Mouse (Mus musculus) embryonic fibroblast, embryonic 13.5 days (primary cell): ENCODE data around the gene Ralgps1.

ENCODE experiments used
- CTCF ChIP-seq: IDR thresholded peaks from 2 replicates; pipeline ENCODE4 v1.5.1; 2011; ENCODE audit warnings: mild to moderate bottlenecking, control low read depth, low read length, moderate library complexity, borderline replicate concordance; ENCODE audit not compliant: insufficient read depth
- POLR2A ChIP-seq: IDR thresholded peaks from 2 replicates; pipeline ENCODE4 v1.6.1; 2011; ENCODE audit warnings: low read depth, mild to moderate bottlenecking, control low read depth, low read length, moderate library complexity

GRCm38 (mm10) chr2:33178243-33178932, 192.9 kb downstream of the Ralgps1 start:
- TF ChIP-seq POLR2A (no peak), CTCF (no peak)
